Mouse (Mus musculus) erythroblast, embryonic 14.5 days (primary cell): ENCODE data around the gene Arrb2.

Source experiments
- GATA1 ChIP-seq: IDR thresholded peaks from 2 replicates; pipeline ENCODE4 v1.6.1; 2012; ENCODE audit warnings: low read length, inconsistent platforms, mixed read lengths
- TAL1 ChIP-seq: IDR thresholded peaks from 3 replicates; pipeline ENCODE4 v1.6.1; 2012; ENCODE audit warnings: low read length, inconsistent platforms, mixed read lengths

GRCm38 (mm10) chr11:70412591-70412990 is 19.8 kb upstream of the Arrb2 start:
- TF ChIP-seq TAL1, result no peak
- no peak for TF ChIP-seq GATA1
